Mouse (Mus musculus): ENCODE results near the gene Eif4g3.
"Not testable (repeated sequence)": the region's sequence is repeated elsewhere in the genome, so short reads cannot be mapped to it uniquely, and the experiment has no call there.

Eif4g3 gene

DNA sequence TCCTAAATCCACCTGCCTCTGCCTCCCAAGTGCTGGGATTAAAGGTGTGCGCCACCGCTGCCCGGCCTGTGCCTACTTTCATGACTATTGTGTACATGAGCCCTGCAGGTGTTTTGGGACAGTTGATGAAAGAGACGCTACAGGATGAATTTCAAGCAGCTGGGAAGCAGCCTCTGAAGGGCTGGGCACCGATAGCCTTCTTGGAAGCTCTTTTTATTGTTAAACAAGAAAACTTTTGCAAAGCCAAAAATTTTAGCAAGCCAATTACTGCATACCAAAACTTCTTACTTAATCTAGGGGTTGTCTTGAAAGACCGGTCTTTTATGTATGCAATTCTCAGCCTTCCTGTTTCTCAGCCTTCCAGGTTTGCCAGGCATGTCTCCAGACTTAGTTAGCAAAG lies 36.3 kb downstream of the Eif4g3 start:
- no peak for DNase-seq

DNA sequence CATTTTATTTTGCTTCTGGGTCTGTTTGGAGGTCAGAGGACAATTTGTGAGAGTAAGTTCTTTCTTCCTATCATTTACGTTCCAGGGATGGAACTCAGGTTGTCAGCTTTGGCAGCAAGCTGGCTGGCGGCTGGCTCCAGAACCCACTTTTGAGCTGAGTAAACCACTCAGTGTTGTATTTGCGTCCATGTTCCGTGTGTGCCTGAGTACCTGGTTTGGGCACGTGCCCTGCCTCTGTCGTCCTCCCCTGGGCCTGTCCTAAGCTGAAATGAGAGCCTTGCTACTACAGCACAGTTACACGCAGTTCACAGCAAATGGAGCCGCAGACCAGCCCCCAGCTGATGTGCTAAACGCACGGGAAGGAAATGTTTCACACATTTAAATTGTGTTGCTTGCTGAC lies 39.0 kb downstream of the Eif4g3 start:
- no peak for DNase-seq

DNA sequence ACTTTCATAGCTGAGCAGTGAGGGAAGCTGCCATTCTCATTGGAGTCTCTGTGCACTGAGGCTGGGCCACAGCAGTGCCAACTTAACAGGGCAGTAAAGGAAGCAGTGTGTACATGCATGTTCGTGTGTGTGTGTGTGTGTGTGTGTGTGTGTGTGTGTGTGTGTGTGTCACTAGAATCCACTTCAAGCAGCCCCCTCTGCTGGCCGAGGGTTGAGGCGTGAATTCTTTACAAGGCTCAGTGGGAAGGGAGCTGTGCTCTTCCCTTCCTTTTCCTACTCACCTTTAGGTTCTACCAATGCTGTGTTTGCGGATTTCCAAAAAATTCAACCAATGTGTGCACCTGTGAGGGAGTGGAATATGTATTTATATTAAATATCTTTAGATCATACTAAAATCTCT lies 41.0 kb downstream of the Eif4g3 start:
- no peak for DNase-seq

DNA sequence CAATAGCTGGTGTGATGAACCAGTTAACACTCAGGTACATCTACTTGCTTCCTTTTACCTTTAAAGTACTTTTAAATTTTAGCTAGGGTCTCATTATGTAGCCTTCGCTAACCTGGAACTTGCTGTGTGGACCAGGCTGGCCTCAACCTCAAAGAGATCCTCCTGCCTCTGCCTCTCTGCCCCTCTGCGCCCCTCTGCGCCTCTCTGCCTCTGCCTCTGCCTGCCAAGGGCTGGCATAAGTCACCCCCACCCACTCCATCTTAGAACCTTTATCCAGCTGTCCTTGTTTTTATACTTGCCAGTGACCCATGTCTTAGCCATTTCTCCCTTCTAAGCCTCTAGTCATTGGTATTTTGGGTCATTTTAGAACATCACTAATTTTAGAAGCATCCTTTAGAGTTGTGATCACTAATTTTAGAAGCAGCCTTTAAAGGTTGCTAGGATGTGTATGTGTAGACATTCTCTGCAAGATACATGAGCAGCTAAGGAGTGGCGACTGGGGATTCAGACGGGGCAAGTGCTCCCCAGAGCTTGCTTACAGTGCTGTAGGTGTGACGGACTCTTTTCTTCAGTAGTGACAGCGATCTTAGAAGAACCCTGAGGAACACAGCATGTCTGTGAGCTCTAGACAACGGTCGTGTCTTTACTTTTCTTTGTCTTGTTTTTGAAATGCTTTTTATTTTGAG lies 42.8 kb downstream of the Eif4g3 start:
- DNase-seq, result no peak

DNA sequence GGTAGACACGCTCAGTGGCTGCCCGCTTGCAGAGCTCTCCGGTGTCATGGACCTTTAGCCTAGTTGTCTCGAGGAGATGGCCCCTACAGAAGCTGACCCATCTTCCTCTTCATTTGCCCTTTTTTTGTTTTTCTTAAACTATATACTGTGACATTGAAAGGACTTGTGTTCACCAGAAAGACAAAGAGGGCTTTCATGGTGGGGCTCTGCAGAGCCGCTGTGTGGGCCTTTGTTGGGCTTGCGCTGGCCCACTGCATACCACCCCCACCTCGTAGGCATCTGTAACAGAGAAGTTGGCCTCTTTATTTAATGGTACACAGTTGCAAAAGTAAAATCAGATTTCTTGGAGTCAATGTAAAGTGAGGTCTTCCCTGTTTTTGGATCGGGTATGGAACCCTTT lies 44.3 kb downstream of the Eif4g3 start:
- no peak for DNase-seq

DNA sequence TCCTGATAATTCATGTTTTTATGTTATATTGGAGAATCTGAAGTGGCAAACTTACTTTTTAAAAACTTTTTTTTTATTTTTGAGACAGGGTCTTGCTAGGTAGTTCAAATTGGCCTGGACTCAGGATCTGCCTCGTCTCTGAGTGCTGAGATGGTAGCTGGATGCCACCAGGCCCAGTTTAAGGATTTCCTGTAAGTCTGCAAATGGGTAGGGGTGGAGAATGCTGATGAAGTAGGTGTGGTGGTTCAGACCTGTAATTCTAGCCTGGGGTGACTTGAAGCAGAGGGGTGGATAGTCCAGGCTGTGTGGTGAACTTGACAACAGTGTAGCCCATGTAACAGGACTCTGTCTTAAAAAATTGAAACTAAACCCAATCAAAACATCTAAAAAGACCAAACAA lies 45.1 kb downstream of the Eif4g3 start:
- no peak for DNase-seq

DNA sequence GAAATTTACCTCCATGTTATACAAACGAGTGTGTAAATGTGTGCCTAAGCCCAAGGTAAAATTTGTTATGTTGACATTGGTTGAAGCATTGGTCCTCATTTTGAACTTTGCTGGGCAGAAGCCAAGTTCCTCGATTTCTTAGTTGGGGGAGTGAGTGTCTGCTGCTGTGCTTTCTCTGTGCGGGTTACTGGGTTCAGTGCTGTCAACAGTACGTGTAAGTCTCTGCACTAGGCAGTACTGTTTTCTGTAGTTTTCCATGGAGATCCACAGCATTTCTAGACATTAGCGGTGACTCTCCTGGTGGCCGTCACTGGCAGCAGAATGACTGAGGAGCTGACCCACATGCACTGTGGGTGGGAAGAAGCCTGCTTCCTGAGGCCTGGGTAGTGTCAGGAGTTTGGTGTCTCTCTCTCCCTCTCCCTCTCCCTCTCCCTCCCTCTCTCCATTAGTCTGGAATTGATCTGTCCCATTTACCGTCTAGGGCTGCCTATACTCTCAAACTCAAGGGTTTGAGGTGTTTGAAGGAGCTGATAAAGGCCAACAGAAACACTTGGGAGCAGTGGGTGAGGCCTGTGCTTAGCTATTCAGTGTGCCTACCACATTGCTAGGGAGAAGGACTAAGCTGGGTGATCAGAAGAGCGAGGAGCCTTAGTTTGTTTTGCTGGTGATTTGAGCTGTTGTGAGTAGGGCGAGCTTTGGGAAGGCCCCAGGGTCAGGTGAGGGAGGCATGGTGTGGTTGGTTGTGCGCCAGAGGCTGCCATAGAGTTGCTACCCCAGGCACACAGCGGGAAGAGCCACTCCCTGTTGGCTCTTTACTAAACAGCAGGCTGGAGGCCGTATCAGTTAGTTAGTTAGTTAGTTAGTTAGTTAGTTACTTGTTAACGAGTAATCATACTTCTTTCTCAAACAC lies 45.8 kb downstream of the Eif4g3 start:
- DNase-seq, result no peak

DNA sequence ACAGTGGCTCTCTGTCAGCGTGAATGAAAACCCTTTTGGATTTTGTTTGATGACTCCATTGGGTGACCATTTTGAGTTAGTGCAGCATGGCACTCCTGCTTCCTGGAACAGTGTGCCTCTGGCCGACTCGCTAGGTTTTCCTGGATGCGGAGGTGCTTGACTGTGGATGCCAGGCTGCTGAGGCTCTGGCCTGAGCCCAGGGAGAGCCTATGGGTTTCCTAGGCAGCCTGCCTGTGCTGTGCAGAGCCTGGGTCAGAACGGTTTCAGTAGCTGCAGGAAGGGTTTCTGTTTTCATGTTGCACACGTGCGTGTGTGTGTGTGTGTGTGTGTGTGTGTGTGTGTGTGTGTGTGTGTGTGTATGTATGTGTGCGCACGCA lies 46.4 kb downstream of the Eif4g3 start:
- no peak for DNase-seq

DNA sequence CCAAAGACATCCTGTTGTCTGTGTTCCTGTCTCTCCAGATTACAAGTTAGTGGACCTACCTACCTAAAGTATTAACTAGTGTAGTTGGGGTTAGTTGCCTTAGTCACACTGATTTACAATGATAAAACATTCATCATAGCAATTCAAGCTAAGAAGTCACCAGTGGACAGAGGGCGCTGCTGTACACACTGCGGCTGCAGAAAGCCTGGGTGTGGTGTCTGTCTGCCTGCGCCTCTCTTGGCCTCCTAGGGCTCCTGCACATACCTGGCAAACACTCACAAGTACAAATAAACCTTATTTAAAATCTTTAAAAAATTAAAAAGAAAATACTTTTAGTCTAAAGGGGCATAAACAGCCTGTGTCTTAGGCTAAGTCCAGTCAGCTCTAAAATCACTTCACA lies 47.8 kb downstream of the Eif4g3 start:
- DNase-seq, result no peak

DNA sequence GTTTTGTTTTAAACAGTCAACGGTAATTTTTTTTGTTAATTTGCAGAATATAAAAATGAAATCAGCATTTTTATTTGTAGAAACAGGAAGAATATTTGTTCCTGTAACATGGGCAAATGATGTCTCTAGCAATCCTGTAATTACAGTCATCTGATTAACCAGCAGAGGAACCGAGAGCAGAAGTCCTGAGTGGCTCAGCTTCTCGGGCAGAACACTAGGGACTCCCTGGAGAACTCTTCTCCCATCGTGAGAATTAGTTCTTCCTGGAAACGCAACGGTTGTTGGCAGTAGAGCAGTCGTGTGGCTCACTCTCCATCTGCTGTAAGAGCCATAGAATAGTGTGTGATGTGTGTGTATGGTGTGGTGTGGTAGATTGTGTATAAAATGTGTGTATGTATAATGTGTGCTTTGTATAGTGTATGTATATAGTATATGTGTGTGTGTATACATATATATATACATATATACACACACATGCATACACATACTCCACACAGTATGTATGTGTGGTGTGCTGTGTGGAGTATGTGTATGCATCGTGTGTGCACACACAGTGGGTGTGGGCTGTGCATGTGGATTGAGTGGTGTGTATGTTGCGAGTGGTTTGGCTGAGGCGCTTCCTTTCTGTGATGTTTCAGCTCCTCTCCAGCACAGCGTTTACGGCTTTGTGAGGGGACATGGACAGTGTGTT lies 48.9 kb downstream of the Eif4g3 start:
- DNase-seq, result no peak

DNA sequence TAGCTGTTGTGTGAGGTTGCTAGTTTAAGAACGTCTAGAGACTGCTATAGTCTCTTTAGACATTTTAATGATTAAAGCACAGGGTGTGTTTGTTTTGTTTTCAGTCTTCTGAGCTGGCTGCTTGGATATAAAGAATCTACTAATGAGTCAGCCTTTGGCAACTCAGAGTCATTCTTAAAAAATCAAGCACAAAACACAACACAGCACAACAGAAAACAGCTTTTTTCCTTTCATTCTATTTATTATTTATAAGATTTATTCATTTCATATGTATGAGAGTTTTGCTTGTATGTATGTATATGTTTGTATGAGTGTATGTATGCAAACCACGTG lies 49.4 kb downstream of the Eif4g3 start:
- DNase-seq, result no peak

DNA sequence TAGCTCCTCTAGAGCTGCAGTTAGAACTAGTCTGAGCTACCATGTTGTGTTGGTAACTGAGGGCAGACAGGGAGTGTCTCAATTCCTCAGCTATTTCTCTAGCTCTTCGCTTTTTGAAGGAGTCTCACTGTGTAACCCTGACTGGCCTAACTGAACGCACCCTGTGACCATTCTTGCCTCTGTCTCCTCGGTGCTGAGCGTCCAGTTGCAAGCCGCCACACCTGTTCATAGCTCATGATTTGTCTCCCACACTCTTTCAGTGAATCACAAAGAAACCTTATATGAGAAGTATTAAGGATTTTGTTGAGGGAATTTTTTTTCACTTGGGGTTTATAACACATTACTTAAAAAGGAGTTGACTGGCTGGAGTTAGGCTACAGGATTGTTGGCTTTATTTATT lies 49.8 kb downstream of the Eif4g3 start:
- DNase-seq, result no peak

DNA sequence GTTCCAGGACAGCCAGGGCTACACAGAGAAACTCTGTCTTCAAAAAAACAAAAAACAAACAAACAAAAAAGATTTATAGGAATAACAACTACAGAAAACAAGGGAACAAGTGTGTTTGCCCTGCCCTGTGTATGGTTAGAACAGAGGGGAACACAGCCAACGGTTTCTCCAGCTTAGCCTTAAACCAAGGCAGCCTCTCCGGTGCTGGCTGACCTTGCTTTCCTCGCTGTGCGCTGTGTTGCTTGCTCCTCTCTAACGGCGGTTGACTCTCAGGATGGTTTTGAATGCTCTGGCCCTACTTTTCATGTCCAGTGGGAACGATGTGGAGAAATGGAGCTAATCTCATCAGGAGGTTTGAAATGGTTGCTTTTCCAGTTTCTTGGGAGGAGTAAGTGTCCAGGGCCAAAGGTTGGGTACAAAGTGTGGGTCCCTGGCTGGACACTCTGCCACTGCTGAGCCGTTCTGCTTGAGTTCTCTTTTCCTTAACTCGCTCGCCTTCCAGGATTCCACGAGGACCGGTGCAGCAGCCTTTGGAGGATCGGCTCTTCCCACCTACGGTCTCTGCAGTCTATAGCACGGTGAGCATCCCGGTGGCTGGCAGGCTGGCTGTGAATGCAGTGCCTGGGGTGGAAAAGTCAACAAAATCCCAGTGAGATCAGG lies 52.1 kb downstream of the Eif4g3 start:
- no peak for DNase-seq

DNA sequence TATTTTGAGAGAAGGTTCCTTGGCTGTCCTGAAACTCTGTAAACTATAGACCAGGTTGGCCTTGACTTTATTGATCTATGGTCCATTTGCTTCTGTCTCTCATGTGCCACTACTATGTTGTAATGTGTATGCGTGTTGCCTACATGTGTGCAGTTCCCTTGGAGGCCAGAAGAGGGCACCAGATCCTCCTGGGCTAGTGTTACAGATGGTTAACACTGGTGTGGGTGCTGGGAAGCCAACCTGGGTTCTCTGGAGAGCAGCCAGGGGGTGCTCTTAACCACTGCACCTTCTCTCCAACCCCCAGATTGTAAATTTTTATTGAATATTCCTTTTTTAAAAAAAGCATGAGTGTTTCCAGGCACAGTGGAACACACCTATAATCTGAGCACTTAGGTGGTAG lies 53.0 kb downstream of the Eif4g3 start:
- no peak for DNase-seq

DNA sequence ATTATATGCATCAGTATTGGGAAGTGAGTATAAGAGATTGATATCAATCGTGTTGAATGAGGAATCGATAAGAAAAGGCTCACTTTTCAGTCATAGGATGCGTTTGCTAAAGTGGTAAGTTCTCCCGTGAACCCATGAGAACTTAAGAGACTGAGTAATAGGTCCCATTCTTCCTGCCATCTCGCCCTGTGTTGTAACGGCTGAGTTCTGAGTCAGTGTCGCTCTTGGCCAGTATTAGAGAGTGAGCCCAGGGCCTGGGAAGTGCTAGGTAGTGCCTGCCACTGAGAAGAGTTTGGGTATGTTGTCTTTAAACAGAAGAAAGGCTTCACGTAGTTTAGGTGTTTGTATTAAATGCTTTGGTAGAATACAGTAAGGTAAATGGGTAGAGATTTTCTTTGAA lies 53.5 kb downstream of the Eif4g3 start:
- DNase-seq, result no peak

DNA sequence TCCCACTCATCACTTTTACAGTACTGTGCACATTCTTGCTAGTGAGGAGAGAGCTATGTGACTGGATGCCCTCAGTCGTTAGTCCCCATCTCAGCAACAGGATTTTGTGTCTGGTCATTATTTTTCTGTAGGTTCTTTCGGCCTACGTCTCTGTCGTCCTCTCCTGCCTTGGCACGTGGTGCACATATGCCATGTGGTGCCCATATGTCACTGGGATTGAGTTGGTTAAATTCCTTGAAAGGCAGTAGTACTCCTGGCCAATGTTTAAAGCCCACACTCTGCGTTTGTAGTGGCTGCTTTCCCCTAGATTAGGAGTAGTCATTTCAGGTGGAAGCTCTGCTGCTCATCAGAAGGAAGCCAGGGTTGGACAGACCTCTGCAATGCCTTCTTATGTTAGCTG lies 56.7 kb downstream of the Eif4g3 start:
- no peak for DNase-seq

DNA sequence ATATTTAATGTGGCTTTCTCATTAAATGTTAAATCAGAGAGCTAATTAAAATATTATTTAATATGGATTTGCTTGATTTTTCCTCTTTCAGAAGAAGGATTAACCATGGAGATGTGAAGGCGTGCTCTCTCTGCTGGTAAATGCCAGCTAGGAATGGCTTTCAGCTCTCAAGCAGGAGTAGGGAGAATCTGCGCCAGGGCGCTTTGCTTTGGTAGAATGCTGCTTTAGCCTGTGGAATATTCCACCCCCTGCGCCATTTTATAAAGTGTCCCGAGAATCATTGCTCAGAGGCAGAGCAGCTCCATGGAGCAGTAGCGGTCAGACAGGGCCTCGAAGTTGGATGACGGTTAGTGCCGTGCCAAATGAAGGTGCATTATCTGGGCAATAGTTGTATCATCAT lies 58.7 kb downstream of the Eif4g3 start:
- DNase-seq, result no peak

DNA sequence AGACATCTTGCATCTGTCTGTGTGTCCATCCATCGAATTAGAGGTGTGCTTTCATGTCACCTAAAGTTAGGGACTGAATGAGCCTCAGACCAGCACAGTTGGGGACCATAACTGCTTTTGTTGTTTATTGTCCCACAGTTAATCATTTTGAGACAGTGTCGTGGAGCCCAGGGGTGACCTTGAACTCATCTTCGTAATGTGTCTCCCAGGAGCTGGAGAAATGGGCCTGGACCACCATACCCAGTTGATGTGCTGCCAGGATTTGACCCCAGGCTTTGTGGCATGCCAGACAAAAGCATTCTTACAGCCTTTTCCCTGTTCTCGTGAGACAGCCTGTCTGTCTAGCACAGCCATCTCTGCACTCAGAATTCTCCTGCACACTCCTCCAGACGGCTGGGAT lies 63.8 kb downstream of the Eif4g3 start:
- no peak for DNase-seq

DNA sequence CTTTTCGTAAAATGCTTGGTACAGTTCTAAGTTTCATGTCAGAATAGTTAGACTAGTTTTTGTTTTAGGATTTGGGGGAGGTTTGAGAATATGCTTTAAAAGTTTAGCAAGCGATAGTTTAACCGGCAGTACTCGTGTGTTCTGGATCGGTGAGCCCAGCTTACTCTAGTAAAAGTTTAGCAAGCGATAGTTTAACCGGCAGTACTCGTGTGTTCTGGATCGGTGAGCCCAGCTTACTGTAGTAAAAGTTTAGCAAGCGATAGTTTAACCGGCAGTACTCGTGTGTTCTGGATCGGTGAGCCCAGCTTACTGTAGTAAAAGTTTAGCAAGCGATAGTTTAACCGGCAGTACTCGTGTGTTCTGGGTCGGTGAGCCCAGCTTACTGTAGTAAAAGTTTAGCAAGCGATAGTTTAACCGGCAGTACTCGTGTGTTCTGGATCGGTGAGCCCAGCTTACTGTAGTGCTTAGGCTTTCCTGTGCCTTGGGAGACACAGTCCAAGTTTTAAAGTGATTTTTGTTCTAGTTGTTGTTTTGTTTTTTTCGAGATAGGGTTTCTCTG lies 64.5 kb downstream of the Eif4g3 start:
- DNase-seq, result not testable (repeated sequence)

DNA sequence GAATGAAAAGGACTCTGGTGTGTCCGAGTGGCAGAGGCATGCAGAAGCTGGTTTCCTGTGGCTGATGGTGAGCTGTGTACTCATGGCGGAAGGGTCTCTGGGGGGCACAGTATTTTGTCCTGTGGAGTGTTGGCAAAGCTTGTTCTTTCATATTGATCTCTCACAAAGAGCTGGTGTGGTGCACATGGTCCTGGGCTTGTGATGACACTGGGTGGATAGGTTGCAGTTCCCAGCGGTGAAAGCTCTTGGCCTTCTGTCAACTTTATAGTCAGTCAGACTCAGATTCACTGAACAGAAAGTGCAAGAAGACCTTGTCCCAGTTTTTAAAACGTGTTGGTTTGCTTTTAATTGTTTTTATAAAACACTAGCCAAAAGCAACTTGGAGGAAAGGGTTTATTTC lies 68.3 kb downstream of the Eif4g3 start:
- no peak for DNase-seq

DNA sequence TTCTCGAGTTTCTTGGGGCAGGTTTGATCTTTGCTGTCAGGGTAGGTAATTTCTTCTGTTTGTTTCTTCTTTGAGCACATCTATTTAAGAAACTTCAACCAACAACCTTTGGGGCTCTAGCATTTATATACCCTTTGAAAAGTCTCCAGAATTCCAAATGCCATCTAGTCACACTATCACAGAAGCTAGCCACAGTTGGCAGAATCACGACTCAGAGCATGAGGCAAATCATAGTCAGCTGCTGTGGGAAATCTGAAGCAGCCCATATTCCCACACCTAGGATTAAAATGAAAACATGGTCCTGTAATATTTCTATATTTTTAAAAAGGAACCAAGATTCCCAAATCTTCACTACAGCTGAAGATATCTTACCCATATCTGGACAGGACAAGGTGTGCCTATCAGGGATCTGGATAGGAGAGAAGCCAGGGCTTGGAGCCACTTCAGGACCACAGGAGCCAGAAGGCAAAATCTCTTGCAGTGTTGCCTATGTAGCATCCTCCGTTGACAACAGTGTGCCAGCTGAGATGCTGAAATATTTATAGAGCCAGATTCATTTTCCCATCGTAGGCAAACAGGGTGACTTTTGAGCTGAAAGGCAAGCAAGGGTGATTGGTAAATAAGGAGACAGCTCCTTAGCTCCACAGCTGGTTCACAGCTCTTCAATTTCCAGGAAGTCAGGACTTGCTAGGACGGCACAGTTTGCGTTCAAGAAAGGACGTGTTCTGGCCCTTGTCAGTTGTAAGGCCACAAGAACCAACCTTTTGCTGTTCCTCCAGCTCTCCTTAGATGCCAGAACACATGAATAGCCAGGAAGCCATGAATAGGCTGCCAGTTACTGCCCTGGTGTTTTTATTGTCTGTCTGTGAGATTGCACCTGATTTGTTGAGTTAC lies 70.8 kb downstream of the Eif4g3 start:
- no peak for DNase-seq

Data from right cerebral cortex, postnatal 14 days (tissue).